Mouse (Mus musculus) thymus, postnatal 14 days (tissue): ENCODE measurements around the gene Prkca.

Experiments used
- DNase-seq: peaks from one replicate; pipeline ENCODE4 v3.0.0; 2021

Prkca gene

DNA sequence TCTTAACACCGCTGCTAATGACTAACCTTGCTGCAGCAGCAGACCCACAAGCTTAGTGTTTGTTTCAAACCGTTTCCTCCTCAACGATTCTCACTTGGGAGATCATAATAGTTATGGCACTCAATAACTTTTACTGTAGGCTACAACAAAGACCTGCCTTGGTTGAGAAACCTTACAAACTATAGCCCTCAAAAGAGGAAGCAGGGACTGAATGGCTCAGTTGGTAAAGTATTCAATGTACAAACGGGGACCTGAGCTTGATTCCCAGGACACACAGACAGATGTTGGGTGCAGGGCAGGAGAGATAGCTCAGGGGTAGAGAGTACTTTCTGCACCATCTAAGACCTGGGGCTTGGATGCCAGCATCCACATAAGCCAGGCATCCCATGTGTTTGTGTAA lies 191.1 kb downstream of the Prkca start:
- no peak for DNase-seq

DNA sequence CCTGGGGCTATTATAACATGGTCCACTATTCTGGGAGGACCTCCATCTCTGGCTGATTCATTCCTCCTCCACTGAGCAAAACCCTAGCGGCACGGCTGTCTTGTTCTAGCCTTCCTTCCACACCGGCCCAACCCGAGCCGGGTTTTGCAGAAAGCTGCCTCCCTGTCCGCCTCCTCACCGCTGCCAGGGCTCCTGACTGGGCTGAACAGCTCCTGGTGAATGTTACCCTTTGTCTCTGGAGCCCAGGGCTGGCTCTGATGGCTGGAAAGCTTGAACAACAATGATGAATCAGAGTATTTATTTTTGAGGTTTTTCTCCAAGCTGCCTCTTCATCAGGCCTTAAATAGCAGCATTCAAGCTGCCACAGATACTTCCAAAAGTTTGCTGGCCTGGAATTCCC lies 193.3 kb downstream of the Prkca start:
- no peak for DNase-seq

DNA sequence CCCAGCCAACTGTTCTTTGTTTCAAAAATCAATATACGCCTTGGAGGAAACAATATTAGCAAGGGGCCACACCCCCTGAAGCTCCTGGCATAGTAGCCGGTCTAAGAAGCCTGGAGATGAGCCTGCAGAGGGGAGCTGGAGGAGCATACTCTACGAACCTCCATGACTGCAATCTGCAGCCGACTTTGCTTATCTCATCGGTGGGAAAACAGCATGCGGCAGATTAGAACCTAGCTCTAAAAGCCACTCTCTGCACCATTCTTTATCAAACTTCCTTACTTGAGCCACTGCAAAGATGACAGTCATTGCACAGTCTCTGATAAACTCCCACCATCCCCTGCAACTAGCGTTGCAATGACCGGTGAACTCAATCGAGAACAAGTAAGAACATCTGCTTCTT lies 194.5 kb downstream of the Prkca start:
- no peak for DNase-seq

DNA sequence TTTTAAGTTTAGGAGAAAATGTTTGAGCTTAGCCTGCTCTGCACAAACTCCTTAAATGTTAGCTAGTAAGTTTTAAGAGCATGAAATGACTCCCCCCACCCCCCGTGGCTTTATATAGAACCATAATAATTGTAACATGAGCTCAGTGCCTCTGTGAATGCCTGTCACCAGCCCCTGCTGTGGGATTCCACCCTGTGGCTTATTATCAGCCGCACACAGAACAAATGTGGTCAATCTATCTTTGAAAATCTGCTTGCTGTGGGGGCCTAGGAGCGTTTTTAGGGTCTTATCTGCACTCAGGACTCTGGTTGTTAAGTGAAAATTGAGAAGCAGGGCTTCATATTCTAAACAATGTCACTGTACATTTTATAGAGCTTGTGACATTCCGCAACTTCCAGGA lies 195.2 kb downstream of the Prkca start:
- DNase-seq = no peak

DNA sequence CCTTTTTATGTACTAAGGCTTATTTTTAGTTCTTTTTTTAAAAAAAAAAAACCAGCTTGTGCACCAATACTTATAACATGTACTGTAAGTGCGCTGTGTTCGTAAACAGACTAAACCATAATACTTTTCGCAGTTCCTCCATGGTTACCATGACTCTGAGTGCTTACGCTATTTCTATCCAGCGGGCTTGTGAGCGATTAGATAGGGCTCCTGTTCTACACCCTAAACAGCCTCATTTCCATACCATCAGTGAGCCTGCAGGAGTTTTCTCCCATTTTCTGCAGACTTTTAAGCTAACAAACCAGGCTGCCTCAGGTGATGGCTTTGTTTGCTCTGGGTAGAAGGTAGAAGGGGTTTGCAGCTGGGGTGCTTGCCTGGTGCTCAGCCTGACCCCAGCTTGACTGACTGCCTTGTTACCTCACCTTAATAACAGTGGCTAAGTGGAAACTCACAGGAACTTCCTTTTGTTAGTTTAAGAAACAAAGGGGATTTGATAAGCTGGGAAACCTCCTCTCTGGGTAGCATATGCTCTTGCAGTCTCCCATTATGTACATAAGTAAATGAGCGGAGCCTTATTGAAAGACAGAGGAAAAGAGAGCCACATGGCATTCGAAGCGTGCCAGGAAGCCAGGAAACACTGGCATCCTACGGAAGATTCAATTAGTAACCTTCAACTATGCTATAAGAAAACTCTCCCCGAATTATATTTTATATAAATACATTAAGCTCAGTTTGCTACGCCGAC lies 197.8 kb downstream of the Prkca start:
- DNase-seq = no peak

DNA sequence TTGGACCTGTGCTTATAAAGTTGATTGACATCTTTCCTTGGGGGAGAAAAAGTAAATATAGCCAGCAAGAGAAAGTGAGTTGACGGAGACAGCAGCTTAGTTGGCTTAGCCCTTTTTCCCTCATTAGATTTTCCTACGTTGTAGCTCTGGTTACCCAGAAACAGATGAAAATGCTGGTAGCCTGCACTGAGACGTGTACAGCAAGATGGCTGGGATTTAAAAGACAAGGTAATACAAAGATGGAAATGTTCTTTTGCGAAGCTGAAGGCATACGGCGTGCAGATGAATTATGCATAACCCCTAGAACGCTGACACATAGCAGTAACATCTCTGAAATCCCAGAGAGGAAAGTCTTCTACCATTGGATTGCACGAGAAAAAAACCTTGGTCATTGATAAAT lies 198.6 kb downstream of the Prkca start:
- DNase-seq = no peak

DNA sequence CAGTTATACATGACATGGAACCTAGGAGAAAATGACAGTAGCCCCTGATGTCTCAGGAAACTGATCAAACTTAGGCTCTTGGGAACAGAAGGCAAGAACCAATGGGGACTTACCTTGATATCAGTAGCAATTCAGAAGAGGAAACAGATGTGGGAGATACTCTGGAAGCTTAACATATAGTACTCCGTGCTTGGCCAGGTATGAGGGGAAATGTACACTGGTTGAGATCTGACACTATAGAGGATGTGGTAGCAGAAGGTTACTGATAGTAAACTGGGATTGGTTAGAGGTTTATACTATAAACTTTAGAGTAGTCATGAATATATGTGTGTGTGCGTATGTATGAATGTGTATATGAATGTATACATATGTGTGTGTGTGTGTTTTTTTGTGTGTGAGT lies 200.0 kb downstream of the Prkca start:
- no peak for DNase-seq

DNA sequence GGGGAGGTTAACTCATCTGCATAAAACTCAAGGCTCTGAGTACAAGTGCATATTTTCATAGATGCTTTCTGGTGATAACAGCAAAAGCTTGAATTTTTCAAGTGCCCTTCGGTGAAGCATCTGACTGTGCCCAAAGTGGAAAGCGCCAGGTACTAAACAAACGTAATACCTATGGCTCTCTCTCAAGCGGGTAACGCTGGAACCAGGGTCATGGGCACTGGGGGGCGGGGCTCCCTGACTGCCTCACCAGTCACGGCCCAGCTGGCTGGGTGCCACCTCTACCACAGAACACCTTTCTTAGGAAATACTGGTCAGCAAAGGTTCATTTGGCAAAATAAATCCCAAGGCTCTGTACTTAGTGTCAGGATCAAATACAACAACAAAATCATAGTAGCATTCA lies 203.7 kb downstream of the Prkca start:
- DNase-seq = no peak

DNA sequence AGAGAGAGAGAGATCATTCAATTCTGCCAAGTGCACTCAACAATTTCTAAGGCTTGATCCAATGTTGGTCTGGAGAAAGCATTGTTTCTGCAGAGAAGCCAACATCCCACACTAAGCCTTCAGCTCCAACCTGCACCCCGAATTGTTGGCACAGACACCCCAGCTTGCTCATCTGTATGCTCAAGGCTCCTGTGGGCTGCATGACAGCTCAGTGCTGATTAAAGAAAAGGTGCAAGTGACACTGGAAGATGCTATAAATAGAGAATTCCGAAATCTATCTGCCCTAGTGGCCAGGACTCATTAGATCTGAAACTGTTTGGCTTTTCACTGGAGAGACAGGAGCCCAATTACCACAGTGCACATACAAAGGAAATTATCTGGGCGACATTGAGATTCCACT lies 207.4 kb downstream of the Prkca start:
- DNase-seq = no peak

DNA sequence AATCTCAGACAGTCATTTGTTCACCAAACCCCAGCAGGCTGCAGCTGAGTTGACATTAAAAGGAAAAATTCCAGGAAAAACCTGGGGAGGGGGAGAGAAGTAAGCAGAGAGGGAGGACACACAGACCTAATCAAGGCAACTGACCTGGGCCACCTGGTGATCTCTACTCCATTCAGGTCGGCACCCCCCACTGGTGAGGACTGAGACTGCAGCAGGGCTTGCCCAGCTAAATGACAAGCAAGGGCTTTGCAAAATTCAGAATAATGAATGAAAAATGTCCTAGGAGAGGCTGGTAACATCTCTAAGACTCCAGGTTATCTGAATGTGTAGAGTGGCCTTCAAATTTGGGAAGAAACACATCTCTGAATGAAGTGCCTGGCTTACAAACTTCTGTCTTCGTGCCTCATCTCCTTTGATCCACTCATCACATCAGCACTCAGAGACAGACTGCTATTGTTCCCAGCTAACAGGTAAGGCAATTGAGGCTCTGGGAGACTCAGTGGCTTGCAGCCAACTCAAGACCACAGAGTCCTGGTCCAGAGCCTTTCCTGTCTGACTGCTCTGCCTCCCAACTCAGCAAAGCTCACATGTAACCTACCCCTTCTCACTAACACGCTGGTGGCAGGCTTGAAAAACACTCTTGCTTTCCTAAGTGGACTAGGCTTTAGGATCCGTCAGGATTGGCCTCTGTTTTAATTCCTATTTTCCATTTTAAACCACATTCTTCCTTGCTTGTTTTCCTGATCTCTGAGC lies 208.1 kb downstream of the Prkca start:
- peak; percentile 19 for DNase-seq

DNA sequence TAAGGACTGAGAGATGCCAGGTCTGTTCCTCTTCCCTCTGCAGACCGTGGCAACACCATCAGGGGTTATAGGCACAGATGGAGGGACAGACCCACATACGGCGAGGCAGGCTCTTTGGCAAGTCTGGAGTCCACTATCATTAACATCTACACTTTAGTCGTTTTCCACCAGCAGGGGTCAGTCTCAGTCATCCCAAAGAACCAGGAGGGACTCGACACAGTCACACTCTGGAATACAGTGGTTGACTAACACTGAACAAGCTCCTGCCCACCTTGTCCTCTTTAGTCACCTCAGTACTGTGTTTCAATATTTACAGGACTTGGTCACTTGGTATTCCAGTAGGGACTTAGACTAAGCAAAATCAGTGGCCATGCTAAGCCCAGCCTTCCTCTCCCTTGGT lies 215.1 kb downstream of the Prkca start:
- DNase-seq = peak; percentile 68

DNA sequence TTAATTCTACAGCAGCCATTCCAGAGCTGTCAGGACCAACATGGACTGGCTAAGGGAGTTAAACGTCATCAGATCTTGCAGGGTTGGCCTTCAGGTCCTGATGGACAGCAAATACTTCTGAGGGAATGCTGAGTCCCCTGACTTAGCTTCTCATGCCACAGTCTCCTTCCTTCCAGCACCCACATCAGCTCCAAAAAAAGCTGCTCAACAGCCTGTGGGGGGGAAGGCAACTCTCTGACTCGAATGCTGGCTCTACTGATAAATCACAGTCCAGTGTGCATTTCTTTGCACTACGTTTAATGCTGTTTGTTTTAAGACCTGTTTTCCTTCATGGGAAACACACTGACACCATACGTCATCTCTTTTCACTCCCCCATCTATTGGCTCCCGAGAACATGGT lies 215.8 kb downstream of the Prkca start:
- DNase-seq = no peak

DNA sequence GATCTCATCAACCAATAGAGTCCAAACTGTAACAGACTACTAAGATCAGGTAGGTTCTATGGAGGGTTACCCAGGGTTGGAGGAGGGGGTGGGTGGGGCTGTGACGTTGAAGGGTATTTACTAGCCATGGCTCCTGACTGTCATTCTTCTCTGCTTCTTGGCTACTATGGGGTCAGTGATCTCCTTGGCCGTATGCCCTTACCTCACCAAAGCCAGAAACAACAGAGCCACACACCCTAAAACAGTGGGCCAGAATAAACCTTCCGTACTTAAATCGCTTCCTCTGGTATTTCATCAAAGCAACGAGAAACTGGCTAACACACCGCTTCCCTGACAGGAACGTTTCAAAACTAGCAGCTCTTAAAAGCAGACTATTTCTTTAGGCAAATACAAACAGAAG lies 221.2 kb downstream of the Prkca start:
- no peak for DNase-seq

DNA sequence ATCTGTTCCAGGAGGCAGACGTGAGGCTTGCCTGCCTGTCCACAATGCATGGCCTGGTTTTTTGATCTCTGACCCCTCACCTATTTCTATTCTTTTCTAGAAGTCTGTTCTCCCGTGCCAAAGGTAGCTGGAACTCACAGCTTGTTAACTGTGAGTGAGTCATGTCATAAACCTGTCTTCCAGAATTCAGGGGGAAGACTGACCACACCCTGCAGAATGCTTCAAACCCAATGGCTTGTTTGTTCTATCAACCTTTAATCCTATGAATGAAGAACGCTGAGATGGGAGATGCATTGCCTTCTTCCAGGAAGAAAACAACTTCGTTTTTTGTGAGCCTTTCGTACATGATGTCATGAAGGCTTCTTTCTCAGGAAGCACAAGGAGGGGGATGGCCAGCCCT lies 223.0 kb downstream of the Prkca start:
- DNase-seq = no peak

DNA sequence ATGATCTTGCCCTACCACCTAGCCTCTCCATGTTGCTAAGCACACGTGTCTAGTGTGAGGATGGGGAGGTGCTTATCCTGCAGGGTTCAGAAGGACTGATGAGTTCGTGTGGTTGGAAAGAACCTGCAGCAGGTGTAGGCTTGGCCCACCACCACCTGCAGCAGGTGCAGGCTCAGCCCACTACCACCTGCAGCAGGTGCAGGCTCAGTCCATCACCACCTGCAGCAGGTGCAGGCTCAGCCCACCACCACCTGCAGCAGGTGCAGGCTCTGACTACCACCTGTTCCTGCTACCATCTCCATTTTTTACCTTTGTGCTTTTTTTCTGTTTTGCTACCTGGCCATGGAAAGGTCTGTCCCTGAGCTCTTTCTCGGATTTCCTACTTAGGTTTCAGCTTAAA lies 223.9 kb downstream of the Prkca start:
- DNase-seq = no peak

DNA sequence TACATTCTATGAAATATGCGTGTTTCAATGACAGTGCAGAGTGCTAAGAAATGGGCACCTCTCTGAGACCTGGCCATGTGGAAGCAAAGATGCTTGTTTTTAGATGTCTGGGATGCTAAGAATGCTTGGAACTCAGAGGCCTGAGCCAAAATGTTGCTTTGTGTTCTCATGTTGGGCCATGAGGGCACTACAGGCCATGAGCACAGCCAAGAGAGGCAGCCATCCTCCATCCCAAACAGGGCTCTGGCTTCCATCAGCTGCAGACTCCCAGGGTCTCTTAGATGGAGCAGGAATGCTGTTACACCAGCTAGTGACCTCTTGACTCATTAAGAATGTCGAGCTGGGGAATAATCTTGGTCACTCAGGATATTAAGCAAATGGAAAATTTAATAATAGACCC lies 224.9 kb downstream of the Prkca start:
- no peak for DNase-seq

DNA sequence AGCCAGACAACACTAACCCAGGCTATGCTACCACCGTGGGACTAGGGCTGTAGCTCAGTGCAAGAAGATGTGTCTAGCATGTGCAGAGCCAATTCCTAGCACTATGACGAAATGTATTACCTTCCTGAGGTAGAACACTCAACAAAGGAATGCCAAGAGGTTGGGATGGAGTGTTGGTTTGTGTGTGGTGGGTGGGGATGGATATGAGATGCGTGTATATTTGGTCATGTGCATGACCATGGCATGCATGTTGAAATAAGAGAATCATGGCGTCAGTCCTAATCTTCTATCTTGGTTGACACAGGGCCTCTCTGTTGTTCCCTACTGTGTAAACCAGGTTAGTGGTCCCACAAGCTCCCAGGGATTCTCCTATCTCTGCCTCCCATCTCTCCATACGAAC lies 225.5 kb downstream of the Prkca start:
- no peak for DNase-seq

DNA sequence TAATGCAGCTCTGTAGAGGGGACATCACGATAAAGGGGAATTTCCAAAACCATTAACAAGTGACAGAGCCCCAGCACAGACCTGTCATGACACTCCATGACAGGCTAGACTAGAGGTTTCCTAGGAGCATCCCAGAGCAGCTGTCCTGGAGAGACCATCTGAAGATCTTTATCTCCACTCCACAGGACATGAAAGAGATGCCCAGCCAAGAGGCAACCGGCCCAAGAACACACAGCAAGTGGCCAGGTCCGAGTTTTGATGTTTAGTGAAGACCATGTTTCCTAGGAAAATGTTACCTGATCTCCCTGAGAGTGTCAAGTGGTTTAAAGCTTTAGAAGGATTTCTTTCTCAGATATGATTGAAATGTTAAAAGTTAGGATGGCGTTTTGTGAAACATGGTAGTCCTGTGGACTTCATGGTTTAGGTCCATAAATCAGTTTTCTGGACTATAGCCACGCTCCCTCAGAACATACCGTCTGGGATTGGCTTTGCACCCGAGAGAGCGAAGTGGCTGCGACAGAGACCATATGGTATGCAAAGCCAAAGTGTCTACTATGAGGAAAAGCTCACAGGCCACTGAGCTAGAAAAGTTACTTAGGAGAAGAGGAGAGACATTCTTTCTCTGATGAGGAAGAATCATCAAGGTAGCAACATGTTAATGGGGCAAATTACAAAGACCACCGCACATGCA lies 226.2 kb downstream of the Prkca start:
- no peak for DNase-seq

DNA sequence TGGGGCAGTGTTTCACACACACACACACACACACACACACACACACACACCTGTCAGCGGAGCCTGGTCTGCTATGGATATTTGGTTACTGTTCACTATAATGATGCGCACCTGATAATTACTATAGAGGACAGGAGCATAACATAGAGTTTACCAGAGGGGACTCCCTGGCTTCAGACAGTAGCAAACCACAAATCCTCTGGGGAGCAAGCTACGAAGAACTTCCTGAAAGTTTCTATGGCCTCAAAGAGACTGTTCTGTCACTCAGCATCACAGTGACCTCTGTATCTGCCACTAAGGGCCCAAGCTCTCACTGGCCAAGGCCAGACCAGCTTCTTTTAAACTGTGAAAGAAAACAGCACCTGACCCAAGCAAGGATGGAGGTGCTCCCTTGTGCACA lies 229.6 kb downstream of the Prkca start:
- DNase-seq = no peak

DNA sequence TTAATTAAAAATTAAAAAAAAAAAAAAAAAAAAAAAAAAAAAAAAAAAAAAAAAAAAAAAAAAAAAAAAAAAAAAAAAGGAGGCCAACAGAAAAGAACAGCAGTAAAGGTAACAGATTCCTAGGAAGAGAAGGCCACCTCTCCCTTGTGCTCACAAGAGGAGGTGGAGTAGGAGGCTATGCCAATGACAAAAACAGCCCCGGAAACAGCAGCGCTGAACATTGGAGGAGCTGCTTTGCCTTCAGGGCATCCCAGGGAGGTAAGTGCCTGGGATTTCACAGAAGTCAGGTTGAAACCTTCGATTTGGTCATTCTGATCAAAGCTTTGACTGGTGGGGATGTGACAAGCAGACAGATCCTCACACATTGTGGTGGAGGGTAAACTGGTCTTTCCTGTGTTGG lies 231.3 kb downstream of the Prkca start:
- no peak for DNase-seq

DNA sequence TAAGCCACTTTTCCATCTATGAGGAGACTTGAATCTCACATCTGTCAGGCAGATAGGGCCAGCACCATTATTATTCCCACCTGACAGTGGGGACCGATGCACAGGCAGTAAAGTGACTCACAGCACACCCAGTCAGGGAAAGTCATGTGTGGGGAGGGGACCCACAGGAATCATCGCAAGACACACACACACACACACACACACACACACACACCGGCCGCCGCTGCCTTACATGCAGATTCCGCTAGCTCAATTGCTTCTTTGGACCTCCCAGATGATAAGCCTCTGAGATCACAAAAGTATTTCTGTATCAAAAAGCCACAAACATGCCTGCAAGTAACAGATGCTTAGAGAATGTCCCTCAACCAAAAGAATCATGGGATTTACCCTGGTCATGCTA lies 239.6 kb downstream of the Prkca start:
- no peak for DNase-seq

DNA sequence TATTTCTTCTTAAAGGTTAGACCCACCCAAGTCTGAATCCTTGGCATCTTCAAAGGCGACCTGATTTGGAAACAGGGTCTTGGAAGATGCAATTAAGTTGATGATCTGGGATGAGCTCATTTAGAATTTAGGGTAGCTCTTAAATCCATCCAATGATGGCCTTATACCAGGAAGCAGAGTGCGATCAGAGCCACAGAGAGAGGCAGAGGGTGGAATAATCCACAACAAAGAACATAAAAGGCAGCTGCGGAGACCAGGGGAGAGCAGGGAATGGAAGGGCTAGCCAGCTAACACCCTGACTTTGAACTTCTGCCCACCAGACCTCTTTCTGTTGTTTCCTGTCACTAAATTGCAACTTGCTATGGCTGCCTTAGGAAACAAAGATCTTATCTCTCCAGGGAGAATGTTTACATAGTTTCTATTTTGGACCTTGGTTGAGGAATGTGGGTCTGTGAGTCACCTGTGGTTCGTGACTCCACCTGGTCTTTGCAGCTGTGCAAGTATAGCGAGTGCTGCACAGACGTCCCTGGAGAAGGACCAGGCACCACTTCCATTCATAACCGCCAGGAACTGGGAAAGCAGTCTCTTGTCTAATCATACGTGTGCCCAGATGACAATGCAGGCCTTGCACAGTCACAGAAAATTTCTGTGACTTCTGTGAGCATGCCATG lies 242.3 kb downstream of the Prkca start:
- DNase-seq = no peak

DNA sequence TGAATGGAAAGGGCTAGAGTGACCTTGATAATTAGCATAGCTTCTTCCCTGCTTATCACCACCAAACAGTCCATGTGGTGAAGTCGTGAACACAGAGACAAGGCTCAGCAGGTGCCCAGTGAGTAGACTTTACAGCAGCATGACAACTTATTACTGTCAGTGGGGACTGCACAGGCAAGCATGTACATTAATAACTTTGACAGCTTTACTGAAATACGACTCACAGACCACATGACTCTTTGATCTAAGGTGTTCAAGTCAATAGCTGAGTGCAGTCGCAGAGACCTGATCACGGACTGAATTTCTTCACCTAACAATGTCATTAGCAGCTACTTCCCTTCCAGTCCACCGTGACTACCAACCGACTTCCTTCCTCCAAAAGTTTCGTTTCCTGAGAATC lies 245.4 kb downstream of the Prkca start:
- no peak for DNase-seq

DNA sequence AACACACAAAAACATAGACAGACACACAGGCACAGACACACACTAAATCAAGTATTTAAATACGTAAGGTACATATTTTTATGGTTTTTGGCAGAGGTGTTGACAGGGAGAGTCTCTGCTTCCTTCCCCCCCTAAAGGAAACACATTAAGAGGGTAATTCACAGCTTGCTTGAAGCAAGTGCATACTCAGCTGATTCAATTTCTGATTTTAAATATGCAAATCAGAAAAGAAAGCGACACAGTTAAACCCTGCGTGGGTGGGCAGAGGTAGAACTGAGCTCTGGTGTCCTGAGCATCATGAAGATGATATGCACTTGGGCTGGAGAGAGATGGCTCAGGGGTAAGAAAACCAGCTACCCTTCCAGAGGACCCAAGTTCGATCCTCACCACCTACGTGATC lies 248.9 kb downstream of the Prkca start:
- DNase-seq = no peak
